Mouse (Mus musculus) embryonic fibroblast, embryonic 13.5 days (primary cell): Measurements from ENCODE around the gene Tmem150c. TPM values are rescaled to one million over a fixed set of nuclear protein-coding genes. Genes with fewer than 3 reads are reported as not detected.

Experiments used
- H3K27ac ChIP-seq: 2 replicates; pipeline ENCODE4 v1.5.1; 2012; ENCODE audit warnings: low read length, control low read depth, inconsistent platforms; ENCODE audit not compliant: insufficient read depth
- H3K4me1 ChIP-seq: 2 replicates; pipeline ENCODE4 v1.6.1; 2011; ENCODE audit warnings: low read length; ENCODE audit not compliant: control insufficient read depth, insufficient read depth
- H3K4me3 ChIP-seq: 2 replicates; pipeline ENCODE4 v1.5.1; 2011; ENCODE audit warnings: mild to moderate bottlenecking, control low read depth, low read length; ENCODE audit not compliant: insufficient read depth
- CTCF ChIP-seq: IDR thresholded peaks from 2 replicates; pipeline ENCODE4 v1.5.1; 2011; ENCODE audit warnings: mild to moderate bottlenecking, control low read depth, low read length, moderate library complexity, borderline replicate concordance; ENCODE audit not compliant: insufficient read depth
- POLR2A ChIP-seq: IDR thresholded peaks from 2 replicates; pipeline ENCODE4 v1.6.1; 2011; ENCODE audit warnings: low read depth, mild to moderate bottlenecking, control low read depth, low read length, moderate library complexity
- polyA plus RNA-seq: library from polyadenylated mRNA; stranded (reverse); fragments of >200 nt; gene quantifications from 2 replicates; pipeline ENCODE4 v1.2.4, GENCODE M21; 2011; ENCODE audit warnings: low read depth; ENCODE audit not compliant: missing spikeins, insufficient read length

Gene Tmem150c
- polyA plus RNA-seq, 1 experiment: not detected

DNA sequence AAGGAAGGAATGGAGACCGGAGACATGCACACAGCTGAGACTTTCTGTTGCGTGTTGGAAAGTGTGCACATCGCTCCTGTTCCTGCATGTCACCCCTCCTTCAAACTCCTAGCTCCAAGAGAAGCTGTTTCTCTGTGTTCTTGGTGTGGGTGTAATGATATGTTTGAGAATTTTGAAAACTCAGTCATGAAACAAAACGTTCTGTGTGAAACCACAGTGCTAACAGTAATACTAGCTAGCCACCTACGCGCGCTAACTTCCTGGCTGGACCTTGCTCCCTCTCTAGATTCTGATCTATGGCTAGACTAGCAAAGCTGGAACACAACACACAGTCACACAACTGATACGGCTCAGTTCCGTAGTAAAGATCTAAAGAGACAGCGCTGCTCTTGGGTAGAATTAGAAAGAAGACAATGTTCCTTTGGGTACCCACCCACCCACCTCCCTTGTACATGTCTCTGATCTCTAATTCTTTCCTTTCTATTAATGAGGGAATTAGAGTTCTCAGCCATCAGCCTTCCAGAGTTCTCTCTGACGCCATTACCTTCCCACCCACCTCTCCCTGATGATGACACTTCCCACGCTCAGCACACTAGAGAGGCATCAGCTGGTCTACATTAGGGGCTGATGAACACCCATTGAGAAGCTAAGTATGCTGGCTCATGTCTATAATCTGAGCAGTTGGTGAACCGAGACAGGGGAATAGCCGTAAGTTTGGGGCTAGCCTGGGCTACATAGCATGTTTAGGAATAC is 32.0 kb upstream of the Tmem150c start:
- Histone ChIP-seq H3K27ac (no peak overlapping the region), H3K4me1 (no peaks in the 10 kb centered on the region), H3K4me3 (no peak overlapping the region)
- TF ChIP-seq POLR2A (no peak), CTCF (no peak)

DNA sequence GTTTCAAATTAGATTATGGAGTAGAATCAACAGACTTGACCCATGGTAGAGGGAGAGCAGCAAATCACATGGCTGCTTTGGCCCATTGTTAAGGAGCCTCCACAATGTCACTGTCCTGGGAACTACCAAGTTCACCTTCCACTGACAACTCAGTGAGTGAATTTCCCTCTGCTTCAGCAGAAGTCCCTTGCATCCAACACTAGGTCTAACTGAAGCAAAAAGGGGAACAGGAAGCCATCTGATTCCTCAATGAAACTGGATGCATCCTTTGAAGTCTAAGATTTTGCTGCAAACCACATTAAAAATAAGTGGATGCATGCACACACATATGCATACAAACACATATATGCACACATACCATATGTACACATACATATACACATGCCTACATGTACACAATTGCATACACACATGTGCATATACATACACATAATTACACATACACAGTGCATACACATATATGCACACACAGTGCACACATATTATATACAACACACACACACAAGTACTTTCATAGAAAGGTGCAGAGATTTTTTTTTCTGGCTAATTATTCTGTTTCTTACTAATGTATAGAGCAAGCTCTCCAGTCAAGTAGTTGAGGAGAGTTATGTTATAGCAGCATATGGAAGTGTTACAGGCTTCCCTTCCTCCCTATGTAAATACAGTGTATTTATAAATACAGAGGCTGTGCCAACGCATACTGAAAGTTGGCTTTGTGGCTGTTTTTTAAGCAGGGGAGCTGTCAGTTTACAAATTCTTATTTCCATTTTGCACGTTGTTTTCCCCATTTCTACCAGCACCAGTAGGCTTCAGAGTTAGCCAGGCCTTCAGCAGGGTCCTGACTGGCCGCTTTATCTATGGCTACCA is 27.7 kb upstream of the Tmem150c start:
- TF ChIP-seq POLR2A (no peak), CTCF (no peak)
- no peak overlapping the region for H3K27ac ChIP-seq
- H3K4me1 ChIP-seq: no peaks in the 10 kb centered on the region
- H3K4me3 ChIP-seq: no peak overlapping the region

DNA sequence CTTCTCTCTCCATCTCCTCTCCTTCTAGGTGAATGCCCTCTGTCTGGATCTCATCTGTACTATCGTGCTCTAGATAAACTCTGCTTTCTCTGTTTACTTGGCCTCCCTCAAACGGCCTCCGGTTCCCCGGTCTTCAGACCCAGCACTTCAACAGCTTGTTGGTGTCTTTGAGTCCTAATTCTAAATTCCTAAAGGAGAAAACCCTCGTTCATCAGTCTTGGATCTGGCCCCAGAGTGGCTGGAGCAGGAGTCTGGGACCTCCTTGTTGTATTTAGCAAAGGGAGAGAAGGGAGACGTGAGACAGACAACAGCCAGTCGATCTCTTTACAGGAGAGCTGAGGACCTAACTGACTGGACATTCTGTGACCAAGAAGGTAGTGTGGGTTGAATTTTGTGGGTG is 27.0 kb upstream of the Tmem150c start:
- TF ChIP-seq CTCF: no peak
- no peak for TF ChIP-seq POLR2A
- H3K4me1 ChIP-seq: no peaks in the 10 kb centered on the region
- no peak overlapping the region for H3K27ac ChIP-seq
- no peak overlapping the region for H3K4me3 ChIP-seq

DNA sequence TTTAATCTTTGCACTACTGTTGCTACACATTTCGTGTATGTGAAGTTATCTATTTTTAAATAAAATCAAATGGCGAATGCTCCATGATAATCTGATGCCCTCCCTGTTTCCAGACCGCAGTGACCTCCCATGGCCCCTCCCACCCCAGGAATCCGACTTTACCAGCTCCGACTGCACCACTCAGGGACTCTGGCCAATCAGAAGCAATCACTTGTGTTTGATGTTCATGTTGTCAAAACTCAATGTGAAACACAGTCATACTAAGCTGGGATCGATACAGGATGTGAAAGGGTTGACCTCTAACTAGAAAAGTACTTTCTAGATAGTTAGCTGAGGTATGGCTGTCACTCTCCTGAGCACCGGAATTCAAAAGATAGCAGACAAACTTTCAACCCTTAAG is 26.3 kb upstream of the Tmem150c start:
- H3K27ac ChIP-seq: no peak overlapping the region
- TF ChIP-seq POLR2A: no peak
- no peak for TF ChIP-seq CTCF
- no peak overlapping the region for H3K4me3 ChIP-seq
- no peaks in the 10 kb centered on the region for H3K4me1 ChIP-seq

DNA sequence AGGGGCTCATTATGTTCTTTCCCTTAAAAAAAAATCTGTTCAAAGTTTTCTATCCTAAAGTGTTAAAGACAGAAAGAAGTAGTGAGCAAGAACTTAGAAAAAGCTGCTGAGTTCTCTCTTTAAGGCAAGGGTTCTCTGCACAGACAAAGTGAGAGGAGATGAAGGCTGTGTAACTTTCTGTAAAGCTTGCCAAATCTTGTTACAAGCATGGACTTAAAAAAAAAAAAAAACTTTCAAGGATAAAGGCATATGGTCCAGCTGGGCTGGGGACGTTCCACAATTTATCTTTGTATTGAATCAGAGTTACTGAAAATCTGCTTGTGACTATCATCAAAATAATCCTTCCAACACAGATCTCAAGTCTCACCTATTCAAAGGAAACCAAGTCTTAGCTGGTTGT is 21.4 kb upstream of the Tmem150c start:
- no peak for TF ChIP-seq POLR2A
- no peak for TF ChIP-seq CTCF
- H3K27ac ChIP-seq: no peak overlapping the region
- no peak overlapping the region for H3K4me3 ChIP-seq

DNA sequence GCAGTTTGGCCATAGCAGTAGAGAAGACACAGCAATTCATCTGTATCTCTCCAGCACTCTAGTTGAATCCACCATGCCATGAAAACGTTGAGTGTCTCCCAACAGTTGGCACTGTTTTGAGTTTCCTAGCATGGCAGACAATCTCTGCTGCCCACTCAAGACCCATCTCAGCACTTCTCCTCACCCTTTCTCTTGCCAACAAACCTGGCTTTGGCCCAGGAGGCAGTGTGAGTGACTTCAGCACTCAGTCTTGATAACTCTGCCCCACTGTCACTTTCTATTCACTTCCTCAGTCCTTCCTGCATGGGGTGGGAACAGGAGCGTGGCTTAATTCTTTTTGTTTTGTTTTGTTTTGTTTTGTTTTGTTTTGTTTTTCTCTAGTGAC is 19.2 kb upstream of the Tmem150c start:
- no peak overlapping the region for H3K4me3 ChIP-seq
- no peaks in the 10 kb centered on the region for H3K4me1 ChIP-seq
- no peak overlapping the region for H3K27ac ChIP-seq
- TF ChIP-seq POLR2A: no peak

More for the DNA sequence above, 21.4 kb upstream of the Tmem150c start:
- no peaks in the 10 kb centered on the region for H3K4me1 ChIP-seq

DNA sequence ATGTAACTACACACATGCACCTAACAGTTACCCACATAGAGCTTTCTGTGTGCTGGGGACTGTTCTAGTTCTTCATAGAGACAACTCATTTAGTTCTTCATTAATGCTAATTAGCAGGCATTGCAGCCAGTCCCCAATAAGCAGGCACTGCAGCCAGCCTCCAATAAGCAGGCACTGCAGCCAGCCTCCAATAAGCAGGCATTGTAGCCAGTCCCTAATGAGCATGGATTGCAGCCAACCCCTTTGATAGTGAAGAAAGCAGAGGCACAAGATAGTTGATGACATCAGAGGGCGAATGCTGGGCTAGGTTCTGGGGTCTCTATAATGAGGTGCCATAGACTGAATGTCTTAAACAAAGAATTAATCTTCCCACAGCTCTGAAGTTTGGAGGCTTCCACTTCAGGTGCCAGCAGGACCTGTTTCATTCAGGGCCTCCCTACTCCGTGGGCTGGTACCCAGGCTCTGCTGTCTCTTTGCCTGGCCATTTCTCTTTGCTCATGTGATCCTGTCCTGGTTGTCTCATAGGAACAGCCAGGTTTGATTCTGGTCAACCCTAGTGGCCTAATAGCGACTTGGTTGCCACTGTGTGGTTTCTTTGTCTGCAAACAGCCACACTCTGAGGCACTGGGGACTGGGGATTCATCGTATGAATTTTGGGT is 18.6 kb upstream of the Tmem150c start:
- Histone ChIP-seq H3K4me1 (no peaks in the 10 kb centered on the region), H3K4me3 (no peak overlapping the region), H3K27ac (no peak overlapping the region)
- no peak for TF ChIP-seq POLR2A
- no peak for TF ChIP-seq CTCF

DNA sequence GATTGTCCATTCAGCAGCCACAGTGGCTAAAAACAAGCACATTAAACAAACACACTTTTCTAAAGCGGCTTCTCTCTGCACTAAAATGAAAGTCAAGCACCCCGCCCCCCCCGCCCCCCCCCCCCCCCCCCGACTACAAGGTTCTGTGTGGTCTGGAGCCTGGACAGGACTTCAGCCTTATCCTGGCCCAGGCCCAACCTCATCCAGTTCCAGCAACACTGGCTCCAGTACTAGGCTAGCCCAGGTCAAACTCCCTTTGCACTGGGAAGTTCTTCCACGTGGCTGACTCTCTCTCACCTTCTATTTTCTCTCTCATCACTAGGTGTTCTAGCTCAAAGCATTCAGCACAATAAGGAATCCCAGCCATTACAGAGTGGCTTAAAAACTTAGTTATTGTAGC is 17.9 kb upstream of the Tmem150c start:
- Histone ChIP-seq H3K4me3 (no peak overlapping the region), H3K27ac (no peak overlapping the region), H3K4me1 (no peaks in the 10 kb centered on the region)
- TF ChIP-seq POLR2A (no peak), CTCF (no peak)

DNA sequence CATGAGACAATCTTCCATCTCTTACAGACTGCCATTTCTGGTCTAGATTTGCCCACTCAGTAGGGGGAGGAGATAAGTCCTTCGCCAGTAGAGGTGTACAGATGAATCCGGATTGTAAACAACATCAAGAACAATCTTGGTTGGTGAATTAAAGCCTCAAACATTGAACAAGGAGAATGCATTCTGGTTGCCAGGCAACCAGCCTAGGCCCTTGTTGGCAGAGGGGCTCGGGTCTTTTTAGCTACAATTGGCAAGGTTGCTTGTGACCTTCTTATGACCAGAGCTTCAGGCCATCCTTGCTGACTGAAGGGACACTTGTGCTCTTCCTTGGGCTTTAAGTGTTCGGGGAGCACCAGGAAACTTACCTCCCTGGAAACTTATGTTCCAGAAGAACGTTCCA is 16.5 kb upstream of the Tmem150c start:
- Histone ChIP-seq H3K4me3 (no peak overlapping the region), H3K4me1 (no peaks in the 10 kb centered on the region), H3K27ac (no peak overlapping the region)
- TF ChIP-seq CTCF (no peak), POLR2A (no peak)

DNA sequence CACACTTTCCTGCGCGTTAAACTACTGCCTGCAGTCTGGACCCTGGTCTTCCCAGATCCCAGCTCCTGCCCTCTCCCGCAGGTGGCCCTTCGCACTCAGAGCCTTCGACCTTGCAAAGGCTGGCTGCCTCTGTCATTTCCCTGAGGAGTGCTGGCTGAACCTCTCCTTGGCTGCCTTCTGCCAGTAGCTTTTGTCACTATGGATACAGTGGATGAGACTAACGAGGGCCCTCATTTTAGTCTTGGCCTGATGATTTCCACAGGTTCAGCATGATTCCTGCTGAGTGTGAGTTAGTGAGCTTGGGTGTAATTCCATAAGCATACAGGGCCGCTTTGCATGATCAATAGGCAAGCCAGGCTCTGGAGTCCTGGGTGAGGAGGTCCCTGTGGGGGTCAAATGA is 16.0 kb upstream of the Tmem150c start:
- TF ChIP-seq POLR2A (no peak), CTCF (no peak)
- Histone ChIP-seq H3K4me3 (no peak overlapping the region), H3K4me1 (no peaks in the 10 kb centered on the region), H3K27ac (no peak overlapping the region)
